Mouse (Mus musculus): ENCODE data around the gene Stk38.
"Not testable (repeated sequence)": the region's sequence is repeated elsewhere in the genome, so short reads cannot be mapped to it uniquely, and the experiment has no call there.

Stk38 gene

DNA sequence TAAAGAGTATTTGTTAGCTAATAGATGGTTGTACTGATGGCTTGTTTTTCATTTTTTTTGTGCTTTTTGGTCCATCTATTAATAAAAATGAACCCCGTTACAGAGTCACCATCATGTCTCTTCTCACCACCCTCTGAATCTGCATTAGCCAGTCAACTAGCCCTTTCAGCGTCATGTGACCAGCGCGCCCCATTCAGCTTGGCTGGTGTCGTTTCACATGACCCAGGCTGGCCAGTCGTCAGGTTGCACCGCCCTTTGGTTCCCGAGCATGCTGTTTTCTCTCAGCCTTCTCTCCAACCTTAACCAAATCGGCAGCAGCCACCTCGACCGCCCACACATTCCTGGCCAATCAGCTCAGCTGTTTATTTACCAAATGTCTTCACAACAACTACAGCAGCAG, 31.6 kb upstream of the Stk38 start:
- DNase-seq (ENCODE audit: low read depth, low spot score) = no peak

- no peak for DNase-seq (ENCODE audit: low read depth, low spot score)
Measured at GRCm38 (mm10) chr17:29035506-29035905, 27.7 kb upstream of the Stk38 start.

DNA sequence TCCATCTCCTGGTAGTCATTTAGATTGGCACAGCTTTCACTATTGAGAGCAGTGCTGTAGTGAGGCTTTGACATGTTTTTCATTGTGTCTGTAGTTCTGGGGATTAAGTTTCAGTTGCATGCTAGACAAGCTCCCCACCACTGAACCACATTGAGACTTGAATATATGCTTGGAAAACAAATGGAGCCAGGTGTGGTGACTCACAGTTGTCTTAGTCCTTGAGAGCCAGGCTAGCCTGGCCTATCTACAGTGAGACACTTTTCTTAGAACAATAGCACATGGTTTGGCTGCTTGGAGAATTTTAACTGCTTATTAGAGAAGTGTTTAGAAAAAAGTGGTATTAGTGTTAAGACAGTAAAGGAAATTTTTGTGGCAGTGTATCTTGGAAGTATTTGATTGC, 26.5 kb upstream of the Stk38 start:
- DNase-seq (ENCODE audit: low read depth, low spot score) = no peak

GRCm38 (mm10) chr17:29033569-29034061, 25.8 kb upstream of the Stk38 start:
- no peak for DNase-seq (ENCODE audit: low read depth, low spot score)

- peak; percentile 95 for DNase-seq (ENCODE audit: low read depth, low spot score)
Measured at GRCm38 (mm10) chr17:29032274-29033069, 24.7 kb upstream of the Stk38 start, which contains the start of gene Srsf3. Srsf3 (plus strand) TSS chr17:29032628.

DNA sequence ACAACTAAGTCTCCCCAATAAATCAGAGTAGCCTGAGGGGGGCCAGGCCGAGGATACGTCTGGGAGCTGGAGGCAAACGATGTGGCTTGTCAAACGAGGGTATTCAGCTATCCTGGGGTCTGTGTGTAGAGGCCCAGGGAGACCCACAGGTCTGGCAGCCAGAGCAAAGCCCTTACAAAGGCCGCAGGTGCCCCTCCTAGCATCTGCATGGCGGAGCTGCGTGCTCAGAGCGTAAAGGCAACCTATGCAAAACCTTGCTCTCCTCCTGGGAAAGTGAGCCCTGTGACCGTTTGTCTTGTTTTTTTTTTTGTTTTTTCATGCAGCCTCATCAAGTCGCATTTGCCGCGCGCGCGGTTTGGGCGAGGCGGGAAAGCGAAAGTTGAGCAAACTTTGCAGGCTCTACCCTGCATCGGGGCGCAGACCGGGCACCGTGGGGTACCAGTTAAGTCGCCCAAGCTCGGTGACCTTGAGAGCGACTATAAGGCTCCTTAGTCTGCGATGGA, 24.0 kb upstream of the Stk38 start:
- DNase-seq (ENCODE audit: low read depth, low spot score) = no peak

- not testable (repeated sequence) for DNase-seq (ENCODE audit: low read depth, low spot score)
Measured at GRCm38 (mm10) chr17:29031085-29031711, 23.4 kb upstream of the Stk38 start.

DNA sequence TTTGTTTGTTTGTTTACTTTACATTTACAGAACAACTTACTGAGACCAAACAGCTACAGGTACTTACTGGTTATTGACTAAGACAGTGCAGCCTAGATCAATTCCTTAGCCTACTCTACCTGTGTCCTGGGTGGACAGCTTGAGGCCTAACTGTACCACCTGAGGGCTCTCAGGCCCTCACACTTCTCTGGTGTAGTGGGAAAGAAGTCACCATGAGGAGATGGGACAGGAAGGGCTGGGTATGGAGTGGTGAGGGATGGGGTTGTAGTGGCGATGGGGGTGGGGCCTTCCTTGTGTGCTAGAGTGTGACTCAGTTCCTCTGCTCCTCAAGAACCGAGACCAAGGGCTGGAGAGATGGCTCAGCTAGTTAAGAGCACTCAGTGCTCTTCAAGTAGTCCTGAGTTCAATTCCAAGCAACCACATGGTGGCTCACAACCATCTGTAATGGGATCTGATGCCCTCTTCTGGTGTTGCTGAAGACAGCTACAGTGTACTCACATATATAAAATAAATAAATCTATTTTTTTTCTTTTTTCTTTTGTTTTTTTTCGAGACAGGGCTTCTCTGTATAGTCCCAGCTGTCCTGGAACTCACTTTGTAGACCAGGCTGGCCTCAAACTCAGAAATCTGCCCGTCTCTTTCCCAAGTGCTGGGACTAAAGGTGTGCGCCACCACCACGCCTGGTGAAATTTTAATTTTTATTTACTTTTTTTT, 22.7 kb upstream of the Stk38 start:
- no peak for DNase-seq (ENCODE audit: low read depth, low spot score)

DNA sequence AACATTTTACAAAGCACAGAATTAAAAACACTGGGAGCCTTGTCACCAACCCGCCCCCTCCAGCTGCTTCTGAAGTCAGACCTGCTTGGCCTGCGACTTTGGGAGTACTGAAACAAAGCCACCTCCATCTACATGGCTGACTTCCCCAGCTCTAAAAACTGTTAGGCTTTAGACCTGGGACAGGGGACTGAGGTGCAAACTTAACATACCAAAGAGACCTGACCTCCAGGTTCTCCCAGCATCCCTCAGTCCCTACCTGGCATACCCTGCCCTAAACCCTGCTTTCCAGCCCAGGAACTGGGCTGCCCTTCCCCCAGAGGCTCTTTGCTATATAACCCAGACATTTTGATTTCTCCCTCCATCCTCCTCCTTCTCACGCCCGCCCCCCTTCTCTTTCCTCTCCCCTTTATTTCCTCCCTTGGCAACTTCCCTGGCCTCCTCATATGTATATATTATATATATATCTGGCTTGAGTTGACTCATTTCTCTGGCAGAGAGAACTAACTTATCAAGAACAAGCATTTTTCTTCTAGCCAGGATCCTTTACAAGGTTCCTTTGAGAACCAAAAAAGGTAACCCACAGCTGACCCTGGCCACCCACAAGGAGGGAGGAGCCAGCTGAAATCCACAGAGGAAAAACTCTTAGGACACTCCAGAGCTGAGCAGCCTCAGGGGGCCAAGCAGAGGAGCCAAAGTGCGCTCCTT, 19.0 kb upstream of the Stk38 start:
- DNase-seq (ENCODE audit: low read depth, low spot score) = peak; percentile 48

- DNase-seq (ENCODE audit: low read depth, low spot score) = no peak
Measured at GRCm38 (mm10) chr17:29024896-29025565, 17.2 kb upstream of the Stk38 start.

- no peak for DNase-seq (ENCODE audit: low read depth, low spot score)
Measured at GRCm38 (mm10) chr17:29024047-29024892, 16.5 kb upstream of the Stk38 start.

DNA sequence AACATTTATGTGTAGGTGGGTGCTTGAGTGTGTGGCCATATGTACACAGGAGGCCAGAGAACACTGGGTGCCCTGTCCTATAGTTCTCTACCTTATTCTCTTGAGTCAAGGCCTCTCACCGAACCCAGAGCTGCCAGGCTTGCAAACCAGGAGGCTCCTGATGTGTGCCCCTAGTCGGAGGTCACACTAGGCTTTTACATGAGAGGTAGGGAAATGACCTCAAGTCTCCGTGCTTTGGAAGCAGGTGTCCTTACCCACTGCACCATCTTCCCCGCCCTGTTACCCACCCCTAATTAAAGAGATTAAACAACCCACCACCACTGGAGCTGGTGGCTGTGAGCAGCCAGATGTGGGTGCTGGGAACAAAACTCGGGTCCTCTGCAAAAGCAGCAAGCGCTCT, 15.6 kb upstream of the Stk38 start:
- DNase-seq (ENCODE audit: low read depth, low spot score) = no peak

GRCm38 (mm10) chr17:29022230-29022819, 14.5 kb upstream of the Stk38 start:
- DNase-seq (ENCODE audit: low read depth, low spot score) = no peak

DNA sequence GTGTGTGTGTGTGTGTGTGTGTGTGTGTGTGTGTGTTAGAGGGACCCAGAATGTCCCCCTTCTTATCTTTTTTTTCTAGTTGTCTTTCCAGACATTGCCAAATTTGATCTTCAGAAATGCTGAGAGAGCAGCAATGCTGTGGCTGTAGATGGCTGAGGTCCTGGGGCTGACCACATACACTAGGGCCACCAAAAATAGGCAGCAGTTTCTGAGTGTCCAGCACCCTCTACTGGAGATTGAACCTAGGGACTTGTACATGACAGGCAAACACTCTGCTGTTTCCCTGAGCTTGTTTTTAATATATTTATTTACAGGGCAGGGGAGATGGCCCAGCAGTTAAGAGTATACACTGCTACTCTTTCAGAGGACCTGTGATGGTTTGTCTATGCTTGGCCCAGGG, 12.6 kb upstream of the Stk38 start:
- DNase-seq (ENCODE audit: low read depth, low spot score) = no peak

GRCm38 (mm10) chr17:29019391-29019790, 11.6 kb upstream of the Stk38 start:
- DNase-seq (ENCODE audit: low read depth, low spot score) = no peak

GRCm38 (mm10) chr17:29018292-29018984, 10.6 kb upstream of the Stk38 start:
- no peak for DNase-seq (ENCODE audit: low read depth, low spot score)

GRCm38 (mm10) chr17:29016705-29017104, 8.9 kb upstream of the Stk38 start:
- no peak for DNase-seq (ENCODE audit: low read depth, low spot score)

DNA sequence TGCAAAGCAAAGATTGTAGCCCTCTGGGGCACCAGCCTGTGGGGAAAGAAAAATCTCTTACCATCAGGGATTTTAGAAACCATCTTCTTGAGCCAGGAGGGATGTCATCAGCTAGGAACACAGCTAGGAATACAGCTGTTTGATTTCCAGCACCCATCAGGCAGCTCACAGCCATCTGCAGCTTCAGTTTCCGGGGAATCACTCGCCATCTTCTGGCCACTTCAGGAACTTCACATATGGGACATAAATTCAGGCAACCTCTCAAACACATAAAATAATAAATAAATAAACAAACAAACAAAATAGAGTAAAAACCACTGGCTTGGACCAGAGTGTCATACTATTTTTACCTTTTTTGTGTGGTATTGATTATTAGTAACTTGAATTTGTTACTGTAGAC, 7.8 kb upstream of the Stk38 start:
- DNase-seq (ENCODE audit: low read depth, low spot score) = no peak

GRCm38 (mm10) chr17:29014235-29014634, 6.4 kb upstream of the Stk38 start:
- no peak for DNase-seq (ENCODE audit: low read depth, low spot score)
